ENCODE assay signal across 11 mouse cellular contexts in genomic region chr12:16665022-16665421, GRCm38 (mm10). TPM values are rescaled to one million over a fixed set of nuclear protein-coding genes. Genes with fewer than 3 reads are reported as not detected.
A peak's percentile ranks its signal among the peaks of the same experiment; 100 is the strongest.
DNase-seq lines count a peak whose midpoint lies in the region; ATAC-seq and TF ChIP-seq lines count a peak whose summit lies in the region.
"Had no signal": no experiment of that assay in that cellular context is flagged by ENCODE, and none has a peak within 500 bp of the region (broad histone marks: within the 10 kb centered on the region; RNA-seq: fewer than 3 reads in every experiment).

No protein-coding gene starts in this region.

- 0% methylated on average over 1 of the region's 2 CpGs for WGBS in kidney, embryonic 14.5 days
- 10% methylated on average over 2 of the region's 2 CpGs for WGBS in hindbrain, embryonic 14.5 days
- WGBS in midbrain, postnatal 0 days: no CpG with 5 or more reads among the region's 2 CpGs
- WGBS in thymus, adult 2 months: 17% methylated on average over 2 of the region's 2 CpGs
- WGBS in heart, adult 2 months: no CpG with 5 or more reads among the region's 2 CpGs

- H3K9me3 ChIP-seq in kidney, embryonic 14.5 days (ENCODE audit: control insufficient read depth, low read length): no peaks in the 10 kb centered on the region
- no peaks in the 10 kb centered on the region for H3K9me3 ChIP-seq in hindbrain, embryonic 14.5 days (ENCODE audit: control insufficient read depth, low read length)
- no peaks in the 10 kb centered on the region for H3K9me3 ChIP-seq in midbrain, postnatal 0 days (ENCODE audit: low read length)

- H3K36me3 ChIP-seq in kidney, embryonic 14.5 days (ENCODE audit: control insufficient read depth, insufficient read depth, low read length): no peaks in the 10 kb centered on the region
- H3K36me3 ChIP-seq in hindbrain, embryonic 14.5 days (replicated peaks; ENCODE audit: control insufficient read depth, insufficient read depth): no peaks in the 10 kb centered on the region
- no peaks in the 10 kb centered on the region for H3K36me3 ChIP-seq in midbrain, postnatal 0 days (ENCODE audit: insufficient read depth, low read length)
- H3K36me3 ChIP-seq in thymus, adult 2 months (ENCODE audit: control insufficient read depth, insufficient read depth, low read length): no peaks in the 10 kb centered on the region
- H3K36me3 ChIP-seq in heart, adult 2 months (ENCODE audit: control insufficient read depth, insufficient read depth, low read length): no peaks in the 10 kb centered on the region

- no peak overlapping the region for H3K4me3 ChIP-seq in kidney, embryonic 14.5 days (ENCODE audit: low read length)
- H3K4me3 ChIP-seq in hindbrain, embryonic 14.5 days (replicated peaks; ENCODE audit: low read length): no peak overlapping the region
- no peak overlapping the region for H3K4me3 ChIP-seq in midbrain, postnatal 0 days (ENCODE audit: low read depth, low read length)
- no peak overlapping the region for H3K4me3 ChIP-seq in thymus, adult 2 months (ENCODE audit: control insufficient read depth, insufficient read depth, low read length)
- H3K4me3 ChIP-seq in heart, adult 2 months: no peak overlapping the region

- H3K4me2 ChIP-seq in kidney, embryonic 14.5 days (replicated peaks; ENCODE audit: low read depth, low read length): no peak overlapping the region
- no peak overlapping the region for H3K4me2 ChIP-seq in hindbrain, embryonic 14.5 days (replicated peaks)
- no peak overlapping the region for H3K4me2 ChIP-seq in midbrain, postnatal 0 days (ENCODE audit: low read depth, low read length, poor library complexity, severe bottlenecking)

- no peak for DNase-seq in kidney, adult 11 months
- DNase-seq in WW6 (ENCODE audit: low read depth, low spot score): peak; percentile 86
- DNase-seq in hindbrain, embryonic 14.5 days (ENCODE audit: low spot score): no peak
- no peak for DNase-seq in midbrain, postnatal 0 days (ENCODE audit: low spot score)
- DNase-seq in left cerebral cortex, postnatal 36 days (ENCODE audit: low spot score in 2 of 2): no peak
- no peak for DNase-seq in thymus, adult 2 months
- no peak for DNase-seq in heart, adult 2 months
- DNase-seq: B cell, adult 2 months; heart, adult 18-20 months; lung, postnatal 36 days had no signal

- no peak for TF ChIP-seq CTCF in midbrain, postnatal 0 days (IDR thresholded peaks at IDR 0.05)
- no peak for TF ChIP-seq CTCF in thymus, adult 2 months (IDR thresholded peaks at IDR 0.05; ENCODE audit: borderline replicate concordance, control insufficient read depth, extremely low read depth, insufficient read depth, low read length, poor library complexity)
- TF ChIP-seq CTCF in heart, adult 2 months (IDR thresholded peaks at IDR 0.05): no peak

- no peak for TF ChIP-seq POLR2A in thymus, adult 2 months (IDR thresholded peaks at IDR 0.05; ENCODE audit: control insufficient read depth, extremely low read depth, insufficient read depth, low read length, poor library complexity)
- no peak for TF ChIP-seq POLR2A in heart, adult 2 months (IDR thresholded peaks at IDR 0.05; ENCODE audit: insufficient read depth, low read depth, low read length)

- no peak for TF ChIP-seq EP300 in heart, adult 2 months (IDR thresholded peaks at IDR 0.05; ENCODE audit: insufficient read depth, low read depth, low read length)

- H3K27me3 ChIP-seq in kidney, embryonic 14.5 days (ENCODE audit: control insufficient read depth, insufficient read depth, low read length): no peaks in the 10 kb centered on the region
- no peaks in the 10 kb centered on the region for H3K27me3 ChIP-seq in hindbrain, embryonic 14.5 days (ENCODE audit: control insufficient read depth, insufficient read depth, low read length)
- H3K27me3 ChIP-seq in midbrain, postnatal 0 days (ENCODE audit: insufficient read depth, low read length): no peaks in the 10 kb centered on the region
- no peaks in the 10 kb centered on the region for H3K27me3 ChIP-seq in thymus, adult 2 months (ENCODE audit: control insufficient read depth, insufficient read depth, low read length)
- H3K27me3 ChIP-seq in heart, adult 2 months (ENCODE audit: control insufficient read depth, insufficient read depth, low read length): no peaks in the 10 kb centered on the region

- H3K27ac ChIP-seq in kidney, embryonic 14.5 days (ENCODE audit: low read depth, low read length): no peak overlapping the region
- H3K27ac ChIP-seq in hindbrain, embryonic 14.5 days: no peak overlapping the region
- H3K27ac ChIP-seq in midbrain, postnatal 0 days (ENCODE audit: low read depth, low read length): no peak overlapping the region
- no peak overlapping the region for H3K27ac ChIP-seq in thymus, adult 2 months (ENCODE audit: control insufficient read depth, insufficient read depth, low read length)
- H3K27ac ChIP-seq in heart, adult 2 months: no peak overlapping the region

- H3K79me2 ChIP-seq in heart, adult 2 months (replicated peaks; ENCODE audit: control insufficient read depth, insufficient read depth, low read length): no peaks in the 10 kb centered on the region

- H3K9ac ChIP-seq in kidney, embryonic 14.5 days (ENCODE audit: low read depth, low read length): no peak overlapping the region
- H3K9ac ChIP-seq in hindbrain, embryonic 14.5 days: no peak overlapping the region
- no peak overlapping the region for H3K9ac ChIP-seq in midbrain, postnatal 0 days (replicated peaks; ENCODE audit: low read length, poor library complexity, severe bottlenecking)
- no peak overlapping the region for H3K9ac ChIP-seq in heart, adult 2 months (ENCODE audit: low read depth, low read length)

- ATAC-seq in kidney, embryonic 14.5 days (ENCODE audit: low FRiP score, low TSS enrichment): peak; percentile 64; the same call in 1 of the 2 replicates
- ATAC-seq in hindbrain, embryonic 14.5 days (ENCODE audit: low FRiP score): peak; percentile 32; the same call in 1 of the 2 replicates
- ATAC-seq in midbrain, postnatal 0 days (ENCODE audit: low FRiP score): peak; percentile 69

- no peaks in the 10 kb centered on the region for H3K4me1 ChIP-seq in kidney, embryonic 14.5 days (ENCODE audit: control insufficient read depth, insufficient read depth, low read length)
- H3K4me1 ChIP-seq in hindbrain, embryonic 14.5 days (replicated peaks; ENCODE audit: control insufficient read depth, insufficient read depth, low read length): no peaks in the 10 kb centered on the region
- H3K4me1 ChIP-seq in midbrain, postnatal 0 days (ENCODE audit: insufficient read depth, low read length): peaks cover 3% of the 10 kb centered on the region; the same call in 1 of the 2 replicates
- H3K4me1 ChIP-seq in thymus, adult 2 months (replicated peaks; ENCODE audit: control insufficient read depth, insufficient read depth, low read length): no peaks in the 10 kb centered on the region
- H3K4me1 ChIP-seq in heart, adult 2 months (ENCODE audit: control insufficient read depth, insufficient read depth, low read length): no peaks in the 10 kb centered on the region

- intact Hi-C loops in left cerebral cortex, postnatal 36 days (cut with DNase I): no loop called here
- intact Hi-C loops in heart, adult 2 months (cut with DNase I): loop anchor here (10.0 kb wide), 1 partner anchor 90 kb away; no protein-coding TSS in a partner anchor

RNA-seq across cellular contexts. Expression of gene Ntsr2, which starts 11.8 kb away (rescaled TPM):
- polyA plus RNA-seq in kidney, embryonic 14.5 days (2014; fragmentation: Nextera tagmentation; extraction: Ambion mirVana): 0.64 and 0.76 TPM in 2 replicates
- polyA plus RNA-seq in hindbrain, embryonic 14.5 days (2014; fragmentation: Nextera tagmentation; extraction: Ambion mirVana): 1.8 and 3.1 TPM in 2 replicates
- total RNA-seq in midbrain, postnatal 0 days (2014; rRNA removed): 12.4 and 17.7 TPM in 2 replicates
- 11.1 and 15.1 TPM in 2 replicates for polyA plus RNA-seq in midbrain, postnatal 0 days (2015; fragmentation: Nextera tagmentation; extraction: Ambion mirVana)
- 100 to 1,000 TPM; 154 to 164 TPM for total RNA-seq in left cerebral cortex, postnatal 36 days (2021)
- polyA plus RNA-seq in thymus, adult 2 months (2012; rRNA removed): 0.36 and 3.0 TPM in 2 replicates
- 1 to 10 TPM; 7.9 to 9.3 TPM for total RNA-seq in heart, adult 2 months (2021)
- 15.1 and 20.5 TPM in 2 replicates for polyA plus RNA-seq in heart, adult 2 months (2012; rRNA removed)

RNA-seq across cellular contexts. Expression of gene Lpin1, which starts 54.3 kb away (rescaled TPM):
- polyA plus RNA-seq in kidney, embryonic 14.5 days (2014; fragmentation: Nextera tagmentation; extraction: Ambion mirVana): 3.5 and 6.1 TPM in 2 replicates
- 18.0 and 19.1 TPM in 2 replicates for polyA plus RNA-seq in hindbrain, embryonic 14.5 days (2014; fragmentation: Nextera tagmentation; extraction: Ambion mirVana)
- total RNA-seq in midbrain, postnatal 0 days (2014; rRNA removed): 20.5 and 21.6 TPM in 2 replicates
- polyA plus RNA-seq in midbrain, postnatal 0 days (2015; fragmentation: Nextera tagmentation; extraction: Ambion mirVana): 11.6 and 12.1 TPM in 2 replicates
- 10 to 100 TPM; 19.6 to 23.0 TPM for total RNA-seq in left cerebral cortex, postnatal 36 days (2021)
- polyA plus RNA-seq in thymus, adult 2 months (2012; rRNA removed): 24.2 and 24.3 TPM in 2 replicates
- 100 to 1,000 TPM; 160 to 171 TPM for total RNA-seq in heart, adult 2 months (2021)
- polyA plus RNA-seq in heart, adult 2 months (2012; rRNA removed): 96.8 and 110 TPM in 2 replicates
